Mouse (Mus musculus): Measurements from ENCODE around the gene Per2.

- no peak for TF ChIP-seq CTCF (IDR thresholded peaks at IDR 0.05; ENCODE audit: low read depth)
- TF ChIP-seq EP300 (optimal IDR thresholded peaks at IDR 0.05) = no peak
These were observed 91.8 kb downstream of the Per2 start for GRCm38 (mm10) chr1:91367295-91367694.
